Mouse (Mus musculus): Measurements from ENCODE around the gene Alg12. TPM values are rescaled to one million over a fixed set of nuclear protein-coding genes. Genes with fewer than 3 reads are reported as not detected.
A peak's percentile ranks its signal among the peaks of the same experiment; 100 is the strongest.

Alg12 gene
- 1 to 10 TPM; 3.5 to 5.2 TPM for total RNA-seq (2021)
- long read RNA-seq, experiment 1, partial matches to known transcripts = 0 of 1 reads
- long read RNA-seq, experiment 1, other reads (novel, unspliced or antisense) = 1 of 1 reads
- long read RNA-seq, experiment 2, partial matches to known transcripts = 0 of 3 reads
- long read RNA-seq, experiment 2, other reads (novel, unspliced or antisense) = 0 of 3 reads

DNA sequence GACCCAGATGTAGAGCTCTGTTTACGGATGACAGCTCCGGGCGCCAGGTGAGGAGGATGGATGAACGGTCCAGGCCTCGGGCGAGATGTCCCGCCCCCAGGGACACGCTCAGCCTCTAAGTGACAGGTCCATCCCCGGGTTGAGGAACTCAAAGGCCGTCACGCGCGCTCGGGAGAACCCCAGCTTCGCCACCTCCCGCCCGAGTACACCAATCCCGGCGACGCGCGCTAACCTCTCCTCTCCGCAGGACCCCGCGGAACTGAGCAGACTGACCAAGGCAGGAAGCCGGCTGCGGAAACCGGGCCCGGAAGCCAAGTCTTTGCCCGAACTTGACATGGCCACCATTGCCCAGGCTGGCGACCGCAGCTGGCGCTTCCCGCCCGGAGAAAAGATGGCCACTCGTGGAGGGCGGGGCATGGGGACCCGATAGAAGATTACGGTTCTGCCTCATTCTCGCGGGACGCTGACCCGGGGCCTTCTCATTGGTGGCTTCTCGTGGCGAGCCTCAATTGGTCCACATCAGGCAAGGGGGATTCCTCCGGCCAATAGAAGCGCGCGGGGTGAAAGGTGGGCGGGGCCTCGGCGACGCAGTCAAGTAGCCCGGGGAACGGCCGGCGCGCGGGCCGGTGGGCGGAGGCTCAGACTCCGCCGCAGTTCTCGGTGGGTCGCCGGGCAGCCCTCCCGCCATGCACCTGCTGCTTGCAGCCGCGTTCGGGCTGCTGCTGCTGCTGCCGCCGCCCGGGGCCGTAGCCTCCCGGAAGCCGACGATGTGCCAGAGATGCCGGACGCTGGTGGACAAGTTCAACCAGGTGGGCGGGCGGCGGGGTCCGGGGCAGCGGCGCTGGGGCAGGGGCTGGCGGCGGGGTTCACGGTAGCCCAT is at the start of gene Alg12, which contains the start of gene Creld2:
Gene Alg12 (minus strand): TSS at position 293 of the 880 bp plus-strand sequence.
Gene Creld2 (plus strand): TSS at position 621 of the 880 bp plus-strand sequence.
- peak; percentile 100 for DNase-seq

GRCm38 (mm10) chr15:88868024-88868742 is 49.1 kb upstream of the Alg12 start:
- peak; percentile 61 for DNase-seq

DNA sequence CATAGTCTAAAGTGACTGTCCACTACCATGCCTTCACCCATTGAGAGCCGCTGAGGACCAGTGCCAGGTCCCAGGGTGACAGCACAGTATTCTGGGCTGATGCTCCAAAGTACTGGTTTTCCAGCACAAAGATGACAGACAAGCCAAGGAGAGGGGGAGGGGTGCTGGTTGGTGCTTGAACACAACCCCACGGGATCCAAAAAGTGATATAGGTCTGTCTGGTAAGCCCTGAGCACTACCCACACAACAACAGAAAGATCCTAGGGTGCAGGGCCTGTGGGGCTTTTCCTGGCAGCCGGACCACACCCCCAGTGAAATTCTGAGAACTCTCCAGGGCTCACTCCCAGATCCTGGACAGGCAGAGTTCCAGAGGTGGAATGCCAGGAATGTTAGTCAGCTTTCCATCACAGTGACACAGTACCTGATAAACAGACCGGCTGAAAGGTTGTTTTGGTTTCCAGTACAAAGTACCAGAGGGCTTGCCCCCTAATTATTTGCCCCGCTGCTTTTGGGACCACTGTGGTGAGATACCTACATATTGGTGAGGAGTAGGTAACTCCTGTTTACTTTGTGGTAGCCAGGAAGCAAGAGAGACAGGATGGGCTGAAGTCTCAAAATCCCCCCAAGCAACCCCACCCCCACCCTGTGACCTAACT is 48.4 kb upstream of the Alg12 start:
- peak; percentile 71 for DNase-seq

GRCm38 (mm10) chr15:88866934-88867356 is 47.8 kb upstream of the Alg12 start:
- no peak for DNase-seq

DNA sequence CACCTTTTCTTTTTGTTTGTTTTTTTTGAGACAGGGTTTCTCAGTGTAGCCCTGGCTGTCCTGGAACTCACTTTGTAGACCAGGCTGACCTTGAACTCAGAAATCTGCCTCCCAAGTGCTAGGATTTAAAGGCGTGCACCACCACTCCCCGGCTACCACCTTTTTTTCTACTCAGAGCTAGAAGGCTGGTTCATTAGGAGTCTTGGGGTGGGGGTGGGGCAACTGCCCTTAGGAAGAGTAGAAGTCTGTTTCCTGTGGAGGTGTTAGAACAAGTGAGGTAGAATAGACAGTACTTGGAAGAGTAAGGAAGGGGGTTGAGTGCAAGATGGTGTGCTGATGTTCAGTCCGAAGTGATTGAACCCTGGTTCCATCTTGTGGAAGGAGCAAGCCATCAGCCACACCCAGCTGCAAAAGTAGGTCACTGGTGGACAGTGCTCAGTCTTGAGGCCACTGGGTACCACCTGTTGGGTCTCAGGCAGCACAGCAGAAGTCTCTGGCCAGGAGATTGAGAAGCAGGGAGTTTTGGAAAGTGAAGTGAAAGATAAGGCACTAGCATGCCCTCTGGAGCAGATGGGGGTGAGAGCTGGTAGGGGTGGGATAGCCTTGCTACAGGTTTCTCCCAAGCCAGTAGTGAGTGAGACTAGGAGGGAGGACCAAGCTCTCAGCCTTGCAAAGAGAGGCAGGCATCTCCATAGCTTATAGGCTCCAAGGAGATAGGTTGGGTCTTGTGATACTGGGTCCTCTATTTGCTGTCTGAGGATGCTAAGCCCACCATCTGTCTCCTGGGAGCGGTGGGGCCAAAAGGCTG is 47.0 kb upstream of the Alg12 start:
- no peak for DNase-seq

- no peak for DNase-seq
These were observed 45.9 kb upstream of the Alg12 start for GRCm38 (mm10) chr15:88865061-88865460.

DNA sequence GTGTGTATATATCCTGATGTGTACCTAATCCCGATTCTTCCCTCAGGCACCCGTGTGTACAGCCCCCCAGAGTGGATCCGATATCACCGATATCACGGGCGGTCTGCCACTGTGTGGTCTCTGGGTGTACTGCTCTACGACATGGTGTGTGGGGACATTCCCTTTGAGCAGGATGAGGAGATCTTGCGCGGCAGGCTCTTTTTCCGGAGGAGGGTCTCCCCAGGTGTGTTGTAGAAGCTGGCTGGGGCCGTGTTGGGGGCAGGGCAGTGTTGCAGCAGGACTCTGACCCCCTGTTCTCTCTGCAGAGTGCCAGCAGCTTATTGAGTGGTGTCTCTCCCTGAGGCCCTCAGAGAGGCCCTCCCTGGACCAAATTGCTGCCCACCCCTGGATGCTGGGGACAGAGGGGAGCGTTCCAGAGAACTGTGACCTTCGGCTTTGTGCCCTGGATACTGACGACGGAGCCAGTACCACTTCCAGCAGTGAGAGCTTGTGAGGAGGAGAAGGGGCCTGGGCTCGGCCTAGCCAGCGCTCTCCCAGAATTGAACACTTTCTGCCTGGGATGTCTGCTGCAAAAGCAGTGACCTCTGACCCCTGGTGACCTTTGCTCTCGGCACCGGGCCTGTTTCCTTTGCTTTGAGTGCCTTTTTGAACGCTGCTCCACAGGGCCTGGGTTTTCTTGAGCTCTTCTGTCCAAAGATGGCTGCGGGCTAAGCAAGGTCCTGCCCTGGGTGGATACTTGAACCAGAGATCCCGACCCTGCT is 45.3 kb upstream of the Alg12 start:
- peak; percentile 34 for DNase-seq

- peak; percentile 93 for DNase-seq
These were observed 44.6 kb upstream of the Alg12 start for GRCm38 (mm10) chr15:88863695-88864231.

DNA sequence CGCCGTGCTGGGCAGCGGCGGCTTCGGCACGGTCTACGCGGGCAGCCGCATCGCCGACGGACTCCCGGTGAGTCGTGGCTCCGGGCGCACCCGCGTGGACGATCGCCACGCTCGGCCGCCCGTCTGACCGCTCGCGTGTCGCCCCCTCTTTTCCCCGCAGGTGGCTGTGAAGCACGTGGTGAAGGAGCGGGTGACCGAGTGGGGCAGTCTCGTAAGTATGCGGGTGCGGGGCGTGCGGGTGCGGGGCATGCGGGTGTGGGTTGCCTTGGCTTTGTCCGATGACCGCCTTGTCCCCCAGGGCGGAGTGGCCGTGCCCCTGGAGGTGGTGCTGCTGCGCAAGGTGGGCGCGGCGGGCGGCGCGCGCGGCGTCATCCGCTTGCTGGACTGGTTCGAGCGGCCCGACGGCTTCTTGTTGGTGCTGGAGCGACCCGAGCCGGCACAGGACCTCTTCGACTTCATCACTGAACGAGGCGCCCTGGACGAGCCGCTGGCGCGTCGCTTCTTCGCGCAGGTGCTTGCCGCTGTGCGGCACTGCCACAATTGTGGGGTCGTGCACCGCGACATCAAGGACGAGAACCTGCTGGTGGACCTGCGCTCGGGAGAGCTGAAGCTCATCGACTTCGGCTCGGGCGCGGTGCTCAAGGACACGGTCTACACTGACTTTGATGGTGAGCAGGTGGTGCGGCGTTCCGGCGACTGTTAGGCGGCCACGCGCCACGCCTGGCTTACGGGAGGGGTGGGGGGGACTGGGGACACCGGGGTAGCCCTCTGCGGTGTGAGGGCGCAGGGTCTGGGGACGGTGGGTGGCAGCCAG is 44.0 kb upstream of the Alg12 start:
- peak; percentile 61 for DNase-seq

- DNase-seq = peak; percentile 97
These were observed 42.9 kb upstream of the Alg12 start, which contains the start of gene Pim3 for GRCm38 (mm10) chr15:88861772-88862622. Gene Pim3 (plus strand): TSS chr15:88862186.

GRCm38 (mm10) chr15:88860781-88861180 is 41.7 kb upstream of the Alg12 start:
- DNase-seq = no peak

DNA sequence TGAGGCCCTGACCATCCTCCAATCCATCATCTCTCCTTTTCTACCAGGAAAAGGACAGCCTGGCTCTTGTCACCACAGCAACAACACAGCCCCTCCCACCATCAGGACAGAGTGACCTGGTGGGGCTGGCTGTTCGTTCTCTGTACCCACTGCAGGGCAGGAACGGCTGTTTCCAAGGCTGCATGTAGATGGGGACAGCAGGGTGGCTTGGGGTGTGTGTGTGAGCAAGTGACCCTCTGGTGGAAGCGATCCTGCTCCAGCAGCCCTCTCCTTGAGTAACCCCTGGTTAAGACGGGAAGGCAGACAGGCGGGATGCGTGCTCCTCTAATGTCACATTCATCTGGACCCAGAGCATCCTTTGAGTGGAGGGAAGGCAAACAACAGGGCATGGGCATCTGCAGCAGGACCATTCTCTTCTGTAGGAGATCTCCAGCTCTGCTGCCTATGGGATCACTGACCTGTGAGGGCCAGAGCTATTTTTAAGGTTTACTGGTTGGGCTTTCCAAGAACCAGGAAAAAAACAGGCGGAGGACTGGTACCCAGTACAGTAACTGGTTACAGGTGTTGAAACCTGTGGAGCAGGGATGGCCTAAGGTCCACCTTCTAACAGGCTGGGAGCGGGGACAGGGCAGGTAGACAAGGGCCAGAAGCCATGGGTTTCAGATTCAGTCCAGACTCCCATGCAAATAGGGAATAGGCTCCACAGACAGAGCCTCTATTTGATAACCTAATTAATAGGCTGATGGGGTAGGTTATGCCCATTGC is 40.3 kb upstream of the Alg12 start:
- DNase-seq = no peak

GRCm38 (mm10) chr15:88858707-88859106 is 39.6 kb upstream of the Alg12 start:
- no peak for DNase-seq

DNA sequence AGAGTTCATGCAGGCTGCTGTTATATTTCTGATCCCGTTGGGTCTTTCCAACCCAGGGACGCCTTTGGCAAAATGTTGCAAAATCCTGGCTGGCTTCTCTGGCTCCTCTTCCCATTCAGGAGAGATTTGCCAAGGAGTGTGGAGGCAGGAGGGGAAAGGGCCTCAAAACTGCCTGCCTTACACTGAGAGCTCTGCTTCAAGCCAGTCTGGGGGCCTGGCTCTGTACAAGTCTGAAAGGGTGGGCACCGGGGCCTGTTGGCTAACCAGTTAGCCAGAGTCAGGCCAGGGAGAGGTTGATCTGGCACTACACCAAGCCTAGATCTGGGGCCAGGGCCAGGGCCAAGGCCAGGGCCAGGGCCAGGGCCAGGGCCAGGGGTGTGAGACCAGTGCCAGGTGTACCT is 39.0 kb upstream of the Alg12 start:
- peak; percentile 76 for DNase-seq

- no peak for DNase-seq
These were observed 38.2 kb upstream of the Alg12 start for GRCm38 (mm10) chr15:88857361-88857760.

- DNase-seq = no peak
These were observed 37.5 kb upstream of the Alg12 start for GRCm38 (mm10) chr15:88856613-88857012.

DNA sequence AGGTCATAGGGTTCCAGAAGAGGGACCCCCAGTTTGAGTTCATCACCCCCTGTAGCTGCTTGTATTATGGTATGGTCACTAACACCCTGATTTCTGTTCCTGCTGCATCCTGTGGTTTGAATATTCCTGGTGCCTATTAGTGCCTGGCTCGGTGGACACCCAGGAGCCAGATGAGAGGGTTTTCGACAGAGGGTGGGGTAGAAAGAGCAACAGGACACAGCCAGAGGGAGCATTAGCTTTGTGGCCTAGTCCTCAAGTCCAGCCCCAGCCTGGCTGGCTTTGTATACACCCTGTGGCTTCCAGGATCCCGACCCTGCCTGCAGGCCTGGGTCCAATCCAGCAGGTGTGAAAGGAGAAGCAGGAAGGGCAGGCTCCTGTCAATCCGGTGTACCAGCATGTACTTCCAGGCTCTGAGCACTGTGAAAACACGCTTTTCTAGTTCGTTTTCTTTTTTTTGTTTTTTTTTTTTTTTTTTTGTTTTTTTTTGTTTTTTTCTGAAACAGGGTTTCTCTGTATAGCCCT is 36.8 kb upstream of the Alg12 start:
- DNase-seq = no peak

Measured in gastrocnemius, postnatal 25 days (tissue).